Mouse (Mus musculus) olfactory bulb, adult 2 months (tissue): ENCODE data around the gene Gm26602.

Experiments used
- CTCF ChIP-seq: fragments of 200-500 bp; IDR thresholded peaks from 2 replicates; pipeline ENCODE4 v1.5.1; 2012; ENCODE audit warnings: low read depth, mild to moderate bottlenecking, low read length, moderate library complexity; ENCODE audit not compliant: insufficient read depth
- POLR2A ChIP-seq: fragments of 200-500 bp; IDR thresholded peaks from 2 replicates; pipeline ENCODE4 v1.6.1; 2012; ENCODE audit warnings: mild to moderate bottlenecking, low read depth, low read length, moderate library complexity; ENCODE audit not compliant: insufficient read depth

GRCm38 (mm10) chr10:79897316-79898245 lies 13.1 kb upstream of the Gm26602 start:
- no peak for TF ChIP-seq CTCF
- no peak for TF ChIP-seq POLR2A
